Mouse (Mus musculus) embryonic facial prominence, embryonic 15.5 days (tissue): Measurements from ENCODE around the gene G6pc3. TPM values are rescaled to one million over a fixed set of nuclear protein-coding genes. Genes with fewer than 3 reads are reported as not detected.
A peak's percentile ranks its signal among the peaks of the same experiment; 100 is the strongest.

ENCODE experiments used
- ATAC-seq: fragments of 200-750 bp; cut with Nextera tagmentation; 2 replicates; pipeline ENCODE4 v1.8.0; 2017; ENCODE audit warnings: low read depth, moderate TSS enrichment; ENCODE audit not compliant: insufficient number of reproducible peaks, low FRiP score, low TSS enrichment
- H3K27ac ChIP-seq: fragments of 300-500 bp; sonication (generic); replicated peaks from 2 replicates; pipeline ENCODE4 v1.5.1; 2015; ENCODE audit warnings: mild to moderate bottlenecking, inconsistent platforms
- H3K27me3 ChIP-seq: fragments of 300-500 bp; sonication (generic); 2 replicates; pipeline ENCODE4 v1.6.1; 2015; ENCODE audit warnings: inconsistent platforms
- H3K36me3 ChIP-seq: fragments of 300-500 bp; sonication (generic); 2 replicates; pipeline ENCODE4 v1.6.1; 2015; ENCODE audit warnings: mild to moderate bottlenecking, inconsistent platforms
- H3K4me1 ChIP-seq: fragments of 300-500 bp; sonication (generic); 2 replicates; pipeline ENCODE4 v1.6.1; 2015; ENCODE audit warnings: inconsistent platforms
- H3K4me2 ChIP-seq: fragments of 300-500 bp; sonication (generic); replicated peaks from 2 replicates; pipeline ENCODE4 v1.6.1; 2015; ENCODE audit warnings: mild to moderate bottlenecking, inconsistent platforms
- H3K4me3 ChIP-seq: fragments of 300-500 bp; sonication (generic); replicated peaks from 2 replicates; pipeline ENCODE4 v1.5.1; 2015; ENCODE audit warnings: mild to moderate bottlenecking, inconsistent platforms
- H3K9ac ChIP-seq: fragments of 300-500 bp; sonication (generic); 2 replicates; pipeline ENCODE4 v1.6.1; 2015; ENCODE audit warnings: inconsistent platforms
- H3K9me3 ChIP-seq: fragments of 300-500 bp; sonication (generic); replicated peaks from 2 replicates; pipeline ENCODE4 v1.6.1; 2016; ENCODE audit warnings: inconsistent platforms
- WGBS: fragments of 180-500 bp; shearing (Covaris S2); methylation state at CpG from one replicate; pipeline ENCODE4 v1.1.7; 2015; 5-methylcytosine and 5-hydroxymethylcytosine counted together
- polyA plus RNA-seq: library from polyadenylated mRNA; unstranded; fragments of >200 nt; fragmentation: Nextera tagmentation; extraction: Ambion mirVana; gene quantifications from 2 replicates; pipeline ENCODE4 v1.2.1, GENCODE M21; 2015

The G6pc3 gene
- polyA plus RNA-seq, 1 experiment from 2014 or later = 31.7 TPM

DNA sequence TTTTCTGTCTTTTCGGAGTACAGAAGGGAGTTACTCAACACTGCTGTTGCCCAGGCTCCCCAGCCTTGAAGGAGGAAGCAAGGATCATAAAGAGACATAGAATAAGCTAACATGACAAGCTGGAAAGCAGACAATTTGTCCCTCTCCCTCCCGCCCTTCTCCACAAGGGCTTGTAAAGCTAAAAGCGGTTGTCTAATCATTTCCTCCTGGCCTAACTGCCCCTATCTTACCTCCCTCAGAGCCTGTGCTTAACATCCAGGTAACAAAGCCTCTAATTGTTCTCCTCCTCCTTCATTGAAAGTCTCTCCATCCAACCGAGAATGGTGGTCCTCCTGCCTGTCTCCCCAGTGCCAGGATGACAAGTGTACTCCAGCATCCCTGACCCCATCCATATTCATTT, 1.4 kb downstream of the G6pc3 start:
- 40% methylated on average over 4 of the region's 4 CpGs for WGBS
- peaks cover 25% of the 10 kb centered on the region for H3K4me1 ChIP-seq
- peak overlapping the region; percentile 6; the same call in 1 of the 2 replicates for H3K9ac ChIP-seq
- peak overlapping the region; percentile 88; the same call in 1 of the 2 replicates for H3K4me2 ChIP-seq
- no peaks in the 10 kb centered on the region for H3K27me3 ChIP-seq
- no peaks in the 10 kb centered on the region for H3K9me3 ChIP-seq
- H3K27ac ChIP-seq = 0 out of 2 replicates have a peak overlapping the region, but pooled peaks have one; percentile 25
- no peak for ATAC-seq
- peak overlapping the region; percentile 63; the same call in 1 of the 2 replicates for H3K4me3 ChIP-seq
- peaks cover 21% of the 10 kb centered on the region for H3K36me3 ChIP-seq

DNA sequence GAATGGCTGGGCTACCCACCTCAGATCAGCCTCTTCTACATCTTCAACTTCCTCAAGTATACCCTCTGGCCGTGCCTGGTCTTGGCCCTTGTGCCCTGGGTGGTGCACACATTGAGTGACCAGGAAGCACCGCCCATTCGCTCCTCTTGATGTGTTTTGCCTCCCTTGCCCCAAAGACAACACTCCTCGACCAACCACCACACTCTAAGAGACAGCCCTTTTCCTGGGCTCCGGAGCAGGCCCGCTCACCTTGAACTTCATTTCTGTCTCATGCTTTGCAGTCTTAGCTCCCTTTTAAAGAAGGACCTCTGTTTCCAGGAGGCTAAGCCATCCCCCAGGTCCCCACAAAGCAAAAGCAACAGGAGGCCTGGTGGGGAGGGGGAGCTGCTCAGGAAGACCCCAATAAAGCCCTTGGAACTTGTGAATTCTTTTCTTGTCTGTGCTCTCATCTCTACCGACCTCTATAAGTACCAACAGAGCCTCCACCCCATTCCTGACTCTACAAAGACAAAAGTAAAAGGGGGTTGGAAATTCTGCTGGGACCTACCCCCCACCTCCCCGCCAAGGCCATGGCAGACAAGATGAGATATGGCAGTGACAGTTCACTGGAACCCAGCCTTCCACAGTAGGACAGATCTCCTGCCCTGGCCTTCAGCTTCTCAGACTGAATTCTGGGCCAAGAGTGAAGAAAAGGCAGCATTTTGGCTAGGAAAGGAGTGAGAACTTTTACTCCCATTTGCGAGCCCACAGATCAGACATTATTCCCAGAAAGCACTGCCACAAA, 4.4 kb downstream of the G6pc3 start:
- no peaks in the 10 kb centered on the region for H3K9me3 ChIP-seq
- no peak overlapping the region for H3K9ac ChIP-seq
- no peaks in the 10 kb centered on the region for H3K27me3 ChIP-seq
- H3K4me3 ChIP-seq = no peak overlapping the region
- WGBS = 83% methylated on average over 9 of the region's 9 CpGs
- no peak for ATAC-seq
- no peak overlapping the region for H3K27ac ChIP-seq
- no peak overlapping the region for H3K4me2 ChIP-seq
- H3K4me1 ChIP-seq = peaks cover 23% of the 10 kb centered on the region
- peaks cover 51% of the 10 kb centered on the region for H3K36me3 ChIP-seq

DNA sequence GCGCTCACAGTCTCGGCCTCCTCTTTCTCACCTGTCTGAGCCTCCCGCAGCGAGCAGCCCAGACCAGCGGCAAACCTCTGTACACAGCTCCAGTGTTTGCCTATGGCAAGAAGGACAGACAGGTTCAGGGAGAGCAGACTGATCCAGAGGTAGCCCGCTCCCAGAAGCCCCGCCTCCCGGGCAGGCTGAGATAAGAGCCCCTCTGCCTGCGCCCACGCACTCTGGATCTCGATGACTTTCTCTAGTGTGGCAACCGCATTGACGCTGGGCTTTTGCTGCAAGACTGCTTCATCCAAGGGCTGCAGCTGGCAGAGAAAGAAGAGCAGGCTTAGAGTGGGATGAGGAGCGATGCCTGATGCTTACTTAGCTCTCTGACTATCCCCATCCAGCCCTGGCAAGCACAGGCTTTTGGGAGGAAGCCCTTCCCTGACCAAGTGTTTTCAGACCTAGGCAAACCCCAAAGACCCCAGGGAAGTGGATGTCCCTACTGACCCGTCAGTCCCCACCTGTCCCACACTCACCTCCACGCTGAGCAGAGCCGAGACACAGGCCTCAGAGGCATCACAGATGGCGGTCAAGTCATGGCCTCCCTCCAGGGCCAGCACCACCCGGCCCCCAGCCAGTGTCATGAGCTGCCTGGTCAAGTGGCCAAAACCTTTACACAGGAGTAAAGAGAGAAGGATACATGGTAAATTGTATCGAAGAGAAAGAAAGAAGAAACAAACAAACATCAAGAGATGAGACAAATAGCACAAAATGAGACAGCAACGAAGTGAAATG, 6.8 kb downstream of the G6pc3 start:
- H3K4me2 ChIP-seq = no peak overlapping the region
- no peak for ATAC-seq
- peaks cover 75% of the 10 kb centered on the region for H3K36me3 ChIP-seq
- H3K4me1 ChIP-seq = peaks cover 4% of the 10 kb centered on the region
- 85% methylated on average over 21 of the region's 21 CpGs for WGBS
- no peak overlapping the region for H3K4me3 ChIP-seq
- H3K27ac ChIP-seq = no peak overlapping the region
- no peaks in the 10 kb centered on the region for H3K9me3 ChIP-seq
- H3K27me3 ChIP-seq = no peaks in the 10 kb centered on the region
- H3K9ac ChIP-seq = no peak overlapping the region

DNA sequence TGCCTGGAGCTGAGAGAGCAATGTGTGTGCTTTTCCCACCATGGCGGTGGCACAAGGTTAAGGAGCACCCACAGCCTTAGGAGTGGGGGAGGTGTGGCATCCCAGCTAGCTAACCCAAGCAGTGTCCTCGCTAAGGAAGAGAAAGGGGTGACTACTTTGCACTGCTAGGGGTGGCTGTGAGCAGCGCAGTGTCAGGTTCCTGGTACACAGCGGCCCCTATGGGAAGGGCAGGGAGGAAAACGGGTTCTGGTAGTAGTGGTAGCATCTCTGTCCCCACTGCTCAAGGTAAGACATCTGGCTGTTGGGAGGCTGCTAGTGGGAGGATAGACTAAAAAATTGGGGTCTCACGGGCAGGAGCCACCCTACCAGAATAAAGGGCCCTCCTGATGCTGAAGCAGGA, 8.8 kb downstream of the G6pc3 start:
- no peak overlapping the region for H3K27ac ChIP-seq
- H3K4me3 ChIP-seq = no peak overlapping the region
- 0 out of 2 replicates have a peak, but pooled peaks cover 10% of the 10 kb centered on the region for H3K4me1 ChIP-seq
- H3K9ac ChIP-seq = no peak overlapping the region
- no peak overlapping the region for H3K4me2 ChIP-seq
- H3K36me3 ChIP-seq = peaks cover 90% of the 10 kb centered on the region
- no peak for ATAC-seq
- WGBS = 69% methylated on average over 6 of the region's 6 CpGs
- no peaks in the 10 kb centered on the region for H3K9me3 ChIP-seq
- no peaks in the 10 kb centered on the region for H3K27me3 ChIP-seq

DNA sequence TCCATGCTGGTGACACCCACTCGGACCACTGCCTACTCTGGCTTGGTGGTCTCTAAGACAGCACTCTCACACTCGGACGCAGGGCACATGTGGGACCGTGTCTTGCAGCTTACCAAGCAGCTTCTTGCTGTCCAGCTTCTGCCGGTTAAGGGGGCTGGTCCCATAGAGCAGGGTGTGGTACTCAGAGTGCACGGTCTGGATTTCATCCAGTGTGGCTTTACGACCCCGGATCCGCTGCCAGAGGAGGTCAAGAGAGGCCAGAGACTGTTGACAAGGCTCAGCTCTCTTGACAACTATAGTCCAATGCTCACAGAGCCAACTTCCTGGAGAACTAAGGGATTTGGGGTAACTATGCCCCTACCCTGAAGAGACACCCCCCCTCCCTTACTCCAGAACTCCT, 10.4 kb downstream of the G6pc3 start:
- Histone ChIP-seq H3K27ac (no peak overlapping the region), H3K9ac (no peak overlapping the region), H3K27me3 (no peaks in the 10 kb centered on the region), H3K9me3 (no peaks in the 10 kb centered on the region), H3K4me2 (no peak overlapping the region), H3K36me3 (peaks cover 95% of the 10 kb centered on the region), H3K4me1 (0 out of 2 replicates have a peak, but pooled peaks cover 10% of the 10 kb centered on the region), H3K4me3 (no peak overlapping the region)
- ATAC-seq = no peak
- 63% methylated on average over 9 of the region's 9 CpGs for WGBS

DNA sequence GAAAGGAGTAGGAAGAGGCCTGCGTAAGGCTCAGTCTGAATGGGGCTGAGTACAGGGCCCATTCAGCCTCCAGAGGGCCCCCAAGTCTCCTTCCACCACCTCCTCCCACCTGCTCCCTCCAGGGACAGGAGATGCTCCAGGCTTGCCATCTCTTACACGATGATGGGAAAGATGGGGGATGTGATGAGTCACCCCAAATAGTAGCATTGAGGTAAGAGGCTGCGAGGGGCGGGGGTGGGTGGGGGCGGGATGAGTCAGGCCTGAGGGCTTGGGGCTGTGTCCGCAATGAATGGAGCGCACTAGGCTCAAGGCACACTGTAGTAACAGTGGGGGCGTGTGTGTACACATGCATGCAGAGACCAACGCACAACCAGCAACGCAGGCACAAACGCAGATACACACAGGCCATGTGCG, 12.0 kb downstream of the G6pc3 start:
- ATAC-seq = no peak
- Histone ChIP-seq H3K27me3 (no peaks in the 10 kb centered on the region), H3K36me3 (peaks cover 95% of the 10 kb centered on the region), H3K9me3 (no peaks in the 10 kb centered on the region), H3K4me3 (no peak overlapping the region), H3K27ac (no peak overlapping the region), H3K4me1 (peaks cover 15% of the 10 kb centered on the region), H3K9ac (no peak overlapping the region), H3K4me2 (no peak overlapping the region)
- 69% methylated on average over 12 of the region's 12 CpGs for WGBS

DNA sequence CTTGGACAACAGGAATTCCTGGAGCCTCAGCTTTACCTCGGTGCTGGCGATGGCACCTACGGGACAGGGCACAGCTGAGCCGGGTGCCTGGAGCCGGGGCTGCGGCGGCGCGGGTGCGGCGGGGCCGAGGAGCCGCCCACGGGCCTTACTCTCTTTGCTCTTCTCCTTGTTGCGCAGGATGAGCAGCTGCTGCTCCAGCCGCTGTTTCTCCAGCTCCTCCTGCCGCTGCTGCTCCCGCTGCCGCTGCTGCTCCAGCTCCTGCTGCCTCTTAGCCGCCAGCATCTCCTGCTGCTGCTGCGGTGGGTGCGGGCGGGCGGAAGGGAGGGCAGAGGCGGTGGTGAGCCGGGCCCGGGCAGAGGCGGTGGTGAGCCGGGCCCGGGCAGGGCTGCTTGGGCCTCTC, 17.1 kb downstream of the G6pc3 start:
- no peaks in the 10 kb centered on the region for H3K27me3 ChIP-seq

DNA sequence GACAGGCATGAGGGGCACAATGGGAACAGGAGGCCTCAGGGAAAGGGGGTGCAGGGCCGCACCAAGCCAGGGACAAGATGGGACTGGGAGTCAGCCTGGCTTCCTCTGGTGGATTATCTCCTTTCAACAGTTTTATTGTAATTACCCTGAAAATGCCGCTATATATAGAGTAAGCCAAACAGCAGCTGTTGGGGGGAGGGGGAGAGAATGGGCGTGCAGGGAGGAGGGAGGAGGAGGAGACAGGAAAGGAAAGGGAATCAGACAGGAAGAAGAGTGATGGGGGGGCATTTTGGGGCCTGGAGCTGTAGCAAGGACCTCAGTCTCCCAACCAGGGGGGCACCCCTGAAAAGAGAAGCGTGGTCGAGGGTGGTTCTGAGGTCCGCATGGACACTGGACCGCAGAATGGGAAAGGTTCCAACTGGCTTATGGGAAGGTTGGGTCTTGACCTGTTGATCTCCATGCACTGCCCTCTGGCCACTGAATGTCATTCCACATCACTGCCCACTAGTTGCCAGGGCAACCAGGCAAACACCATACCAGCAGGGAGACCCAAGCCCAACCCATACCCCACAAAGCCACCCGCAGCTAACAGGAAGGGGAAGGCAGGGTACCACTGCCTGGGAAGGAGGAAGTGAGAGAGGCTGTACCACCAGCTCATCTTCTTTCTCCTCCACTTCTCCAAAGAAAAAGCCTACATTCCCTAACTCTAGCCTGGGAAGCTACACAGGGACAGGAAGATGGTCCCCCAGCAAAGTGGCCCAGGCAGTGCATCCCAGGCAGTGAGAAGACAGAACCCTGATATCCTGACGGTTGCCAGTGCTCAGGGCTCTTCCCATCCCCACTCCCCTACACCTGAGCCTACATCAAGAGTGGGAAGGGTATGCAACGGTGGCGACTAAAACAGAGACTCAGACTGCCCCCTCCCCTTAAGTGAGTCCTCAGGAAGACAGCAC, 18.7 kb downstream of the G6pc3 start:
- 0 out of 2 replicates have a peak, but pooled peaks have one; percentile 36 for ATAC-seq
- Histone ChIP-seq H3K9ac (no peak overlapping the region), H3K9me3 (no peaks in the 10 kb centered on the region), H3K27ac (peak overlapping the region; percentile 72), H3K36me3 (peaks cover 37% of the 10 kb centered on the region), H3K4me3 (no peak overlapping the region), H3K4me1 (peaks cover 68% of the 10 kb centered on the region), H3K4me2 (0 out of 2 replicates have a peak overlapping the region, but pooled peaks have one; percentile 1), H3K27me3 (no peaks in the 10 kb centered on the region)
- WGBS = 37% methylated on average over 11 of the region's 11 CpGs

More for the DNA sequence above, 17.1 kb downstream of the G6pc3 start:
- H3K9ac ChIP-seq = no peak overlapping the region
- peaks cover 60% of the 10 kb centered on the region for H3K4me1 ChIP-seq
- peaks cover 50% of the 10 kb centered on the region for H3K36me3 ChIP-seq
- 0 out of 2 replicates have a peak overlapping the region, but pooled peaks have one; percentile 4 for H3K27ac ChIP-seq
- H3K4me2 ChIP-seq = no peak overlapping the region
- H3K4me3 ChIP-seq = no peak overlapping the region
- WGBS = 57% methylated on average over 30 of the region's 30 CpGs
- ATAC-seq = no peak
- no peaks in the 10 kb centered on the region for H3K9me3 ChIP-seq

DNA sequence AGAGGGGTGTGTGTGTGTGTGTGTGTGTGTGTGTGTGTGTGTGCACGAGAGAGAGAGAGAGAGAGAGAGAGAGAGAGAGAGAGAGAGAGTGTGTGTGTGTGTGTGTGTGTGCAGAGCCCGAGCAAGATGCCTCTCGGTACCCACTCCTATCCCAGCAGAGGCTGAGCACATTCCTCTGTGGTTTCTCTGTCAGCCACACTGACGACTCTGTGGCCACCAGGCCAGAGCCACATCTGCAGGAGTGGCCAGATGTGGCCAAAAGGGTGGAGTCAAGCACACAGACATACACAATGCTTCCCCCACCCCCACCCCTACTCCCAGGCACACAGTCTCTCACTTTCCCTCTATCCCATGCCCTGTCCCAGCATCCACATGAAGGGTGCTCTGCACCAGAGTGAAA, 19.4 kb downstream of the G6pc3 start:
- no peak overlapping the region for H3K4me2 ChIP-seq

DNA sequence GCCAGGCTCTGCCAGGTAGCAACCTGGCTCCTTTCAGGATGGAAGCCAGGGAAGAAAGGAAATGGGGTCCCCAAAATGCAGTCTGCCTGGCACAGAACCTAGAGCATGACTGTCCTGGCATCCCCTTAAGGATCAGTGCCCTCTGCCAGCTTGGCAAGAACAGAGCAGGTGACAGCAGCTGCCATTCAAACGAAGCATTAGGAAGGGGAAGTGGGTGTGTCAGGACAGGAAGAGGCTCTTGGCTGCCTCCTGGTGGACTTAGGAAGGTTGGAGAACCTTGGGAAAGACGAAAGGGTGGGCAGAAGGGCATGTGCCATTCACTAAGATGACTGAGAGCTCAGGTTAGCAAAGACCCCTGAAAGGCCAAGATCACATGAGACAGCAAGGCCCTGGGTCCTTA, 20.3 kb downstream of the G6pc3 start:
- ATAC-seq = no peak
- no peak overlapping the region for H3K9ac ChIP-seq
- H3K9me3 ChIP-seq = no peaks in the 10 kb centered on the region
- H3K27ac ChIP-seq = no peak overlapping the region; the same call in 1 of the 2 replicates
- H3K36me3 ChIP-seq = peaks cover 22% of the 10 kb centered on the region
- no peak overlapping the region for H3K4me3 ChIP-seq
- H3K4me2 ChIP-seq = no peak overlapping the region
- no peaks in the 10 kb centered on the region for H3K27me3 ChIP-seq
- H3K4me1 ChIP-seq = peaks cover 83% of the 10 kb centered on the region
- 52% methylated on average over 2 of the region's 2 CpGs for WGBS

More for the DNA sequence above, 19.4 kb downstream of the G6pc3 start:
- ATAC-seq = peak; percentile 45; the same call in 1 of the 2 replicates
- 17% methylated on average over 4 of the region's 4 CpGs for WGBS
- Histone ChIP-seq H3K36me3 (peaks cover 31% of the 10 kb centered on the region), H3K27ac (peak overlapping the region; percentile 72), H3K4me3 (no peak overlapping the region), H3K9me3 (no peaks in the 10 kb centered on the region), H3K27me3 (no peaks in the 10 kb centered on the region), H3K9ac (no peak overlapping the region), H3K4me1 (peaks cover 74% of the 10 kb centered on the region)
